Mouse (Mus musculus) embryo, embryonic 11 days (tissue): ENCODE data around the gene Sox5.

Source experiments
- DNase-seq: peaks from one replicate; pipeline ENCODE4 v3.0.0-alpha.2; 2015

The Sox5 gene

DNA sequence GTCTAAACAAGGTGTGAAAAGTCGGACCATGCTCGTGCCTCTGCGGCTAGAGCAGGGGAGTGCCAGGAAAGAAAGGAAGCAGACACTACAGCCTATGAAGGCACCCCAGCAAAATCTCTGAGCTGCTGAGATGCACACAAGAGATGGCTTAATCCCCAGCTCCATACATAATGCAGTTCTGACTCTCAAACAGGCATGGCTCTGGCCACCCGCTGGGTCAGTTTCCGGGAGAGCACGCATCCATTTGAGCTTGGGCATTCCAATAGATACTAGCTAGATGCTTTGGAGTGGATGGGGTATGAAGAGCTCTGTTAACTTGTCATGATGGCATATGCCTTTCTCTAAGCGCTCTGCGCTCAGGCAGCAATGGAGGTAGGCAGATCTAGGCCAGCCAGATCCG is 132.9 kb downstream of the Sox5 start:
- DNase-seq: peak; percentile 43

- peak; percentile 42 for DNase-seq
Measured at GRCm38 (mm10) chr6:144648124-144648591, 133.6 kb downstream of the Sox5 start.

DNA sequence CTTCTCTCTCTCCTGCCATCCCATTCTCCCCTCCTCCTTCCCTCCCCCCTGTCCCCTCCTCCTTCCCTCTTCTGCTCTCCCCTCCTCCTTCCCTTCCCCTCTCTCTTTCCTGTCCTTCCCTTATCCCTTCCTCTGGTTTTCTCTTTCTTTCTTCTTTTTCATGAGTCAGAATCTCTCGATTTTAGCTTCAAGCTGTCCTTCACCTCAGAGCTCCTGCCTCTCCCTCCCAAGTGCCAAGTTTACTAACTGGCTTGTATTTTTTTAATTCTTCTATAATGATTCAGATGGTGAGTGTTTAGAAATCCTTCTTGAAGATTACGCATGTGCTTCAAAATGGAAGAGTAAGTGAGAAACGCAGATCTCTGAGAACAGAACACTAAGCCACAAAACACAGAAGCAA is 135.4 kb downstream of the Sox5 start:
- no peak for DNase-seq

DNA sequence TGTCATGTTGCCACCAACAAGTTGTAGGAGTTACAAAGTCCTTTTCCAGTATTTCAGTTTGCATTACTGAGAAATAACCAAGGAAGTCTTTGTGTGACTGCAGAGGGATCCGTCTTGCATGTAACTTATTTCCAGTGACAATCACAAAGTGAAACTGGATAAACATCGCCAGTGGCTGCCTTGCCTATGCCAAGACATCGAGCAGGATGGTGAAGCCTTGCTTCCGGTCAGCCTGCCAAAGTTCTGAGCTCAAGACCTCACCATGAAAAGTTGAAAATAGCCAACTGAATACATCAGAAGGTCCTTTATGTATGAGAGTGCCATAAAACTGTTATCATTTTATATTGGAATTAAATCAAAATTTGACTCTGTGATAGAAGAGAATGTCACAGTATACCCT is 136.0 kb downstream of the Sox5 start:
- DNase-seq: no peak

- peak; percentile 49 for DNase-seq
Measured at GRCm38 (mm10) chr6:144644711-144645110, 137.1 kb downstream of the Sox5 start.

DNA sequence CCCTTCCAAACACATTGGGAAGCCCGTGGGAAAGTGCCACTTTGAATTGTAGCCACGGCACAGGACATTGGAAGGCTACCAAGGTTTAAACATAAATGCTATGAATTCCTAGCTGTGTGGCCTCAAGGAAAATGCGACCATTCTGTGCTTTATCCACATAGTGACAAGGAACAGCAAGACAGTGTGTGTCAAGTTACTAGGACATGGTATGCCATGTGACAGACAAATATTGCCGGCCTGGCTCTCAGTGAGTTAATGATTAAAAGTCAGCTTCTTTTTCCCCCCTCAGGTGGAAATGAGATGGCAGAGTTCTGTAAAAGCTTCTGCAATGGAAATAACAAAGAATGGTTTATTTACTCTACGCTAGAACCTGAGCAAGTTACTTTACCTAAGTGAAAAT is 138.2 kb downstream of the Sox5 start:
- DNase-seq: no peak

DNA sequence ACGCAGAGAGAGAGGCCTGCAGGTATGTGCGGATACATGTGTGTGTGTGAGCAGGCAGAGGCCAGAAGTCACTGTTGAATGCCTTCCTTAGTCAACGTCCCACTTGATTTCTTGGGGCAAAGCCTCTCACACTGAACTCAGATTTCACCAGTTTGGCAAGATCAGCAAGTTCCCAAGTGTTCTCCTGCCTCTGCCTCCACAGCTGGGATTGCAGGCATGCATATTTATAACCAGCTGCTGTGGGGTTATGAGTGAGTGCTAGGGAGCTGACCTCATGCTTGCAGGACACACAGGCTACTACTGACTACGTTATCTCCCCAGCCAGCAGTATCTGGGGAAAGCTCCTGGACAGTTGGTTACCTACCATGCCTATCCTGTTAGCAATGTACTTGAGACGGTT is 139.9 kb downstream of the Sox5 start:
- no peak for DNase-seq

GRCm38 (mm10) chr6:144640591-144640990 is 141.2 kb downstream of the Sox5 start:
- no peak for DNase-seq

- no peak for DNase-seq
Measured at GRCm38 (mm10) chr6:144638547-144638946, 143.2 kb downstream of the Sox5 start.

- no peak for DNase-seq
Measured at GRCm38 (mm10) chr6:144627539-144628115, 154.2 kb downstream of the Sox5 start.

- DNase-seq: peak; percentile 40
Measured at GRCm38 (mm10) chr6:144621089-144621769, 160.5 kb downstream of the Sox5 start.

DNA sequence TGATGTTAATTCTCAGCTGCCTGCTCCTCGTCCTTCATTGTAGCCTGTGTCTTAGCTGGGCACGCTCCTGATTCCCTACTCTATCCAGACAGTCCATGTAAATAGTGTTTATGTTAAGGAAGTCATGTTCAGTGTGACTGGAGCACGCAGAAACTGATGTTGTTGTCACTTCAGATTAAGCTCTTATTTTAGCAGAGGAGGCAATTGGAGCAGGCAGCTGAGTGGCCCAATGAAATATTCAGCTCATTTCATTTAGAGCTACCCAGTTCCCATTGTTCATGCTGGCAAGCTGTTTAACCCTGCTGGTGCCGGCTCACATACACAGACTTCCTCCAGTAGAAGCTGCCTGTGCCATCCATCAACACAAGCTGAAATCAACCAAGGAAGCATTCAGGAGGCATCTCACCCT is 170.4 kb downstream of the Sox5 start:
- no peak for DNase-seq

- DNase-seq: no peak
Measured at GRCm38 (mm10) chr6:144610878-144611277, 170.9 kb downstream of the Sox5 start.

DNA sequence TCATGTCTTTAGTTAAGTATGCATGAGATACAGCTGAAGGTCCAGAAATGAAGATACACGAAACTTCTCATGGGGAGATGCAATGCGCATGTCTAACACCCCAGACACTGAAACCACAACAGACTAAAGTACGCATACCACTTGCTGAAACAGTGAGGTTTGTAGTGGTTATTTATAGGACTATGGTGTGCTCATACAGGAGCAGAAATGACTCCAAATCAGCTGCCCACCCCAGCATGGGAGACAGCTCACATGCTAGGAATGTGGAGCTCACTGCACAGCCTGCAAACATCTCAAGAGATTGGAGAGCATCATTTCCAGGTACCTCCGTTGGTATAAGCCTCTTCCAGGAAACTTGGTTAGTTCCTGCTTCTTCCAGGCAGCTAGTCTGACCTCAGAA is 178.9 kb downstream of the Sox5 start:
- no peak for DNase-seq

- no peak for DNase-seq
Measured at GRCm38 (mm10) chr6:144600351-144600750, 181.4 kb downstream of the Sox5 start.

DNA sequence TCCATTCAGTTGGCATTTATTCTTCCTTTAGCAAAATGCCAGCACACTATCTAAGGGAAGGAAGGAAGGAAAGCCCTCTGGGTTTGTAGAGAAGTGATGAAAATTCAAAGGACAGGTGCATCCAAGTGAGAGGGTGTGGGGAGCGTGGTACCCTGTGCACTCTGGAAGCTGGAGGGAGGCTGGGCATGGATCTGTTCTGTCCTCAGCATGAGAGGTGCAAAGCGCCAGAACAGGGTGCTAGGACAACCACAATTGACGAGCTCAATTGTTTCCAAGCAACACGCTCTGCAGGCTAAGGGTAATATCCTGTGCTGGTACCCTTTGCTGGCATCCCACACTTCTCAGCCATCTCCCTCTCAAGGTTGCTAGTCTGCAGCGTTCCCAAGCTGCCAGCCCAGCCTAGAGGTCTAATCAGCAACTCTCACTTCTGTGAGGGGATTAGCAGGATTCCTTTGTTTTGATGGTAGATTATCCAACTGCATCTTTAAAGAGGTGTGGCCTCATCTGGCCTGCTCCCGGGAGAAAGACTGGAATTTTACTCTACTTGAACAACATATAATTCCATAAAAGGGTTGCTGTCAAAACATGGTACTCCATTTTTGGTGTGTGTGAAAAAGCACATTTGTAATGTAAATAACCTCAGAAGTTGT is 183.3 kb downstream of the Sox5 start:
- no peak for DNase-seq

DNA sequence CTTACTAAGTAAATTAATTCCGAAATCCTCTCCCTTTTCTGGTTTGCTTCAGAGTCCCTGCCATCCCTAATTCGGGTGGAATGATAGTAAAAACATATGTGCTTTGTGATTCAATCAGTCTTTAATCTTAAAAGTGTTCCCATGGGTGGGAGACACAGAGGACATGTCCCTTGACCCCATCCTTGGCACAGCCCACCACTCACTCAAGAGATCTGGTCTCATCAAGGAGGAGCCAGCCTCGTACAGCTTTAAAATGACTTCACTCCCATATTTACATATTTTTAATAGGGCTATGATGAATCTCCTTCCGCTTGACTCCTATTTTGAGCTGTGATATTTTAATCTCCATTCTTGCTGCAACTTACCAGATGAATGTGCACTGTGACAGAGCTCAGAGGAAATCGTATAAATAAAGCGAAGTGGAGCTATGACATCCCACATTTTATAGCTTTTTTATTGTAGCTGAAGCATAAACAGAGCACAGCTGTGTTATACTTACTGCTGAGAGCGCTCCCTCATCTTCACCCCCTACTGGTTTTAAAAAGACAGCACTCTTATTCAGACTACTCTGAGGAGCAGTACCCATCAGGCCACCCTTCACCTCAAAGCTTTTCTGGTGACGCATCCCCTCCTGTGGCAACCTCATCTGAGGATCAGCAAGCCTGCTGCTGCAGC is 185.1 kb downstream of the Sox5 start:
- no peak for DNase-seq

DNA sequence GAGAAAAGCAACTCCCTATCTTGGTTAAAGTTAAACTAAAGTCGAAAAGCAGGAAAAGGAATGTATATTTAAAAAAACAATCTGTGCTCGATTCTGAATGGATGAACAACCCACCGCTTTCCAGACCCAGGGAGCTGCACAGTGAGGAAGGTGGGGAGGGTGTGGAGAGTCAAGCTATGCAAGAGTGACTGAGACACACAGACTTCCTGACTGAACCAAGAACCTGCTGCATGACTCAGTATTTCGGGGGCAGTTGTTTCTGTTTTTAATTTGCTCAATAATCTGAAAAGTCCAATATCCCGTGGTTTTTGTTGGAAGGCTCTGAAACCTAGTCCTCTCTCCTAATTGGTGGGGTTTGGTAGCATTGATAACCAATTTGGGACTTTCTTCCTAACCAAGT is 196.9 kb downstream of the Sox5 start:
- DNase-seq: no peak

DNA sequence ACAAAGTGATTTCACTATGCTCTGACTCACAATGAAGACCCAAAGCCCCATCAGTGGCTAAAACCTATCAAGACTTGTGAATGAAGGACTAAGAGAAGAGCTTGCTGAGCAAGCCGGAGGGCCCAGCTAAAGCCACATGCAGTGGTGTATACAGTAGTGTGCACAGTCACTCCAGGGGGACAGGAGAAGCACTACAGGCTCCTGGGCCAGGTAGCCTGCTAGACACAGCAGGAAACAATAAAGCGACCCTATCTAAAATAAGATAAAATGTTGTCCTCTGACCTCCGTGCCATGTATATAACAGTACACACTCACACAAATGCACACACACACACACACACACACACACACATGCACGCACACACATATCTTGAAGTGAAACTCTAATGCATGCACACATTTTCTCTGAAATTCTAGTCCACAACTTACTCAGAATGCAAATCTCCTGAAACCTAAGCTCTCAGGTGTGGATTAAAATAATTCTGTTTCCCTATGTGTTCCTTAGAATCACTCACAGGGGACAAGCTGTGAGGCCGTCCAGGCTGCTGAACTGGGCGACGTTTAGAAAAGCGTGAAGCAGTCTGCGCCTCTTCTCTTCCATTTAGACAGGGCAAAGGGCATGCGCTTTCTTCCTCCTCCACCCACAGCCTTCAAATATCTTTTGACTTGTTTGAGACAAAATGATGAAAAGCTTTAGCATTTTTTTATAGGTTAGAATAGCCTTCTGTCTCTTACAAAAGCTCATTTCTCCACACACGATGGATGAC is 197.5 kb downstream of the Sox5 start:
- no peak for DNase-seq

- peak; percentile 32 for DNase-seq
Measured at GRCm38 (mm10) chr6:144579301-144579700, 202.5 kb downstream of the Sox5 start.

- no peak for DNase-seq
Measured at GRCm38 (mm10) chr6:144570850-144571249, 210.9 kb downstream of the Sox5 start.

DNA sequence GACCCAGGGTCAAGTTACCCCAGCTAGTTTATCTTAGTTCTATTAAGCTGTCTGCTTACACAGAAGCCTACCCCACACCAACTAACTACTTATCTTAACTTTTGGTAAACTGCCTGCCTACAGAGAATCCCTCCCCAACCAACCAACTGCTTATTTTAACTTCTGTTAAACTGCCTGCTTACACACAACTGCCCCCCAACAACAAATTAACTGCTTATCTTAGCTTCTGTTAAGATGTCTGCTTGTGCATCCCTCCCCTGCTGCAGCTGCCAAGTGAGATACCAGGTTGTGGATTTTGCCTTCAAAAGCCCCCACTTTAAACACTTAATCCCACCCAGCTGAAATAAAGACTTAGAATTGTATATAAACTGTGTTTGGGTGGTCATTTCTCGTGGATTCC is 215.9 kb downstream of the Sox5 start:
- no peak for DNase-seq

DNA sequence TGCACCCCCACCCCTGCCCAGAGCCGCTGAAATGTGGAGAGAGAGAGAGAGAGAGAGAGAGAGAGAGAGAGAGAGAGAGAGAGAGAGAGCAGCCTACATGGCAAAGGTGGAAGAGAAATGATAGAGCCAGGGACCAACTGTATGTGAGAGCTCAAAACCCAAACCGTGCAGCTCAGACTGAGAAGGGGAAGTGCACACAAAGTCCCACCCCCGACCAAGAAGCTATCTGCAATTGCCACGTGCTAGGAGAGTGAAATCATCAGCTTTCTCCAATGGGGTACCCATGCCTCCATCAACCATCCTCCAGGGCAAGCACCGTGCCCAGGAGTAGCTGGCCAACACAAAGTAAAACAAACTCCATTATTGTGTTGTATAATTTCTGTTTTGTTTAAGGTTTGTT is 220.1 kb downstream of the Sox5 start:
- DNase-seq: no peak
